23 mouse cellular contexts compared by ENCODE assay signal in the genomic region with DNA sequence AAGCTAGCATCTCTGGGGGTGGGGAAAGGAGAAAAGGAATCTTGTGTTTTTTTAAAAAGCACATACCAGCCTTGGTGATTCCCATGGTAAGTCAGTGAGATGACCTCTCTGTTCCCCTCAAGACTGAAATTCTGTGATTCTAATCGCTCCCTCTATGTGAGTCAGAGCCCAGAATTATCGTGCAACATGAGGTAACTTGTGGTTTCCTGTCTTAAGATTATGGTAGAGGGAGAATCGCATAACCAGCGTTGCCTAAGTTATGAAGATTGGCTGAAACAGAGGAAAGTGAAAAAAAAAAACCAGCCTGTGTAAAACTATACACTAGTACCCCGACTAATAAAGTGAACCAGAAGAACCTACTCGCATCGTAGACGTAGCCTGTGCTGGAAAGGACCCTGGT. TPM values are rescaled to one million over a fixed set of nuclear protein-coding genes. Genes with fewer than 3 reads are reported as not detected.
A peak's percentile ranks its signal among the peaks of the same experiment; 100 is the strongest.
DNase-seq lines count a peak whose midpoint lies in the region; ATAC-seq lines count a peak whose summit lies in the region.
"Had no signal": no experiment of that assay in that cellular context is flagged by ENCODE, and none has a peak within 500 bp of the region (broad histone marks: within the 10 kb centered on the region; RNA-seq: fewer than 3 reads in every experiment).

No protein-coding gene starts in this region.

- no peaks in the 10 kb centered on the region for H3K36me3 ChIP-seq in embryonic facial prominence, embryonic 14.5 days (ENCODE audit: control insufficient read depth, insufficient read depth, low read length)
- no peaks in the 10 kb centered on the region for H3K36me3 ChIP-seq in embryonic facial prominence, embryonic 10.5 days (replicated peaks)
- H3K36me3 ChIP-seq: embryonic facial prominence, embryonic 12.5 days; forebrain, embryonic 10.5 days; G1E; limb, embryonic 12.5 days; liver, embryonic 13.5 days; lung, embryonic 15.5 days; midbrain, embryonic 12.5 days had no signal

- H3K9ac ChIP-seq in embryonic facial prominence, embryonic 14.5 days (ENCODE audit: low read depth, low read length): no peak overlapping the region
- H3K9ac ChIP-seq: embryonic facial prominence, embryonic 12.5 days; hindbrain, embryonic 14.5 days; limb, embryonic 12.5 days; liver, embryonic 13.5 days; lung, embryonic 15.5 days; midbrain, embryonic 12.5 days had no signal

- 70% methylated on average over 8 of the region's 8 CpGs for whole genome bisulfite sequencing in embryonic facial prominence, embryonic 14.5 days
- 92% methylated on average over 8 of the region's 8 CpGs for WGBS in embryonic facial prominence, embryonic 10.5 days

- H3K9me3 ChIP-seq in embryonic facial prominence, embryonic 14.5 days (ENCODE audit: control insufficient read depth, low read length): no peaks in the 10 kb centered on the region
- no peaks in the 10 kb centered on the region; the same call in 1 of the 2 replicates for H3K9me3 ChIP-seq in embryonic facial prominence, embryonic 10.5 days
- H3K9me3 ChIP-seq: embryonic facial prominence, embryonic 12.5 days; G1E; limb, embryonic 12.5 days; liver, embryonic 13.5 days; lung, embryonic 15.5 days; midbrain, embryonic 12.5 days had no signal

- no peak for ATAC-seq in embryonic facial prominence, embryonic 14.5 days (ENCODE audit: low read depth)
- ATAC-seq in hematopoietic stem cell, adult 5-6 weeks (replicated peaks in 1 of 2; ENCODE audit: insufficient read depth in 1 of 2, low FRiP score in 2 of 2, low TSS enrichment in 1 of 2, low read depth in 1 of 2, poor library complexity in 2 of 2, severe bottlenecking in 2 of 2): peak; percentile 68 to 76
- ATAC-seq: intestine, postnatal 0 days had no signal

- H3K4me3 ChIP-seq in embryonic facial prominence, embryonic 14.5 days (ENCODE audit: low read depth, low read length): no peak overlapping the region
- H3K4me3 ChIP-seq in embryonic facial prominence, embryonic 10.5 days: no peak overlapping the region
- H3K4me3 ChIP-seq: embryonic facial prominence, embryonic 12.5 days; forebrain, embryonic 10.5 days; limb, embryonic 12.5 days; liver, embryonic 13.5 days; lung, embryonic 15.5 days; midbrain, embryonic 12.5 days had no signal

- no peak overlapping the region for H3K27ac ChIP-seq in embryonic facial prominence, embryonic 14.5 days (replicated peaks; ENCODE audit: low read depth, low read length)
- H3K27ac ChIP-seq in embryonic facial prominence, embryonic 10.5 days (replicated peaks): no peak overlapping the region
- H3K27ac ChIP-seq: embryonic facial prominence, embryonic 12.5 days; forebrain, embryonic 10.5 days; hindbrain, embryonic 14.5 days; limb, embryonic 12.5 days; liver, embryonic 13.5 days; lung, embryonic 15.5 days; midbrain, embryonic 12.5 days had no signal

- DNase-seq in embryonic facial prominence, embryonic 14.5 days (ENCODE audit: low spot score): peak; percentile 24
- DNase-seq in embryonic facial prominence, embryonic 10.5 days (ENCODE audit: low spot score): no peak
- peak; percentile 49 for DNase-seq in T-cell, adult 2 months (ENCODE audit: low spot score)
- peak; percentile 74 for DNase-seq in naive thymus-derived CD4-positive, alpha-beta T cell, adult 2 months (ENCODE audit: low read depth)
- no peak for DNase-seq in cerebellum, postnatal 10 days
- DNase-seq in adrenal gland, postnatal 10 days: no peak
- no peak for DNase-seq in layer of hippocampus, adult 8-10 months (ENCODE audit: low spot score in 2 of 2)
- DNase-seq: kidney, postnatal 10 days; liver, embryonic 13.5 days had no signal

- H3K4me1 ChIP-seq in embryonic facial prominence, embryonic 14.5 days (ENCODE audit: control insufficient read depth, insufficient read depth, low read length): no peaks in the 10 kb centered on the region
- H3K4me1 ChIP-seq in embryonic facial prominence, embryonic 10.5 days: no peaks in the 10 kb centered on the region
- H3K4me1 ChIP-seq: embryonic facial prominence, embryonic 12.5 days; forebrain, embryonic 10.5 days; limb, embryonic 12.5 days; liver, embryonic 13.5 days; midbrain, embryonic 12.5 days had no signal

- H3K4me2 ChIP-seq in embryonic facial prominence, embryonic 14.5 days (ENCODE audit: low read depth, low read length): no peak overlapping the region
- H3K4me2 ChIP-seq: embryonic facial prominence, embryonic 12.5 days; hindbrain, embryonic 14.5 days; limb, embryonic 12.5 days; liver, embryonic 13.5 days; lung, embryonic 15.5 days; midbrain, embryonic 12.5 days had no signal

- no peaks in the 10 kb centered on the region for H3K27me3 ChIP-seq in embryonic facial prominence, embryonic 14.5 days (replicated peaks; ENCODE audit: control insufficient read depth, insufficient read depth, low read length)
- H3K27me3 ChIP-seq in embryonic facial prominence, embryonic 10.5 days (replicated peaks; ENCODE audit: low read depth, poor library complexity, severe bottlenecking): no peaks in the 10 kb centered on the region
- H3K27me3 ChIP-seq: embryonic facial prominence, embryonic 12.5 days; limb, embryonic 12.5 days; liver, embryonic 13.5 days; lung, embryonic 15.5 days; midbrain, embryonic 12.5 days had no signal

RNA-seq across cellular contexts. Expression of gene Il2, which starts 47.5 kb away (rescaled TPM):
- 0.28 and 0.75 TPM in 2 replicates for polyA plus RNA-seq in embryonic facial prominence, embryonic 14.5 days (2014; fragmentation: Nextera tagmentation; extraction: Ambion mirVana)
- polyA plus RNA-seq in embryonic facial prominence, embryonic 10.5 days (2016; fragmentation: Nextera tagmentation; extraction: Ambion mirVana): 0.18 and 0.22 TPM in 2 replicates
- total RNA-seq in hematopoietic stem cell, adult 5-6 weeks (2017): not detected in 2 replicates
- total RNA-seq in adrenal gland, postnatal 10 days (2021): not detected
- not detected for total RNA-seq in layer of hippocampus, adult 8-10 months (2022)
- total RNA-seq: adrenal gland, postnatal 4 days; G1E; gastrocnemius, adult 8-10 months; left cerebral cortex, adult 8-10 months had no signal
- polyA plus RNA-seq: G1E; liver, embryonic 13.5 days had no signal

RNA-seq across cellular contexts. Expression of gene Il21, which starts 59.2 kb away (rescaled TPM):
- polyA plus RNA-seq in embryonic facial prominence, embryonic 14.5 days (2014; fragmentation: Nextera tagmentation; extraction: Ambion mirVana): not detected in 2 replicates
- 0.05 TPM in 1 of 2 replicates, not detected in the other for polyA plus RNA-seq in embryonic facial prominence, embryonic 10.5 days (2016; fragmentation: Nextera tagmentation; extraction: Ambion mirVana)
- not detected in 2 replicates for total RNA-seq in hematopoietic stem cell, adult 5-6 weeks (2017)
- total RNA-seq in adrenal gland, postnatal 10 days (2021): not detected
- under 1 TPM in 1 of 4 experiments, not detected in 3; 0.17 TPM for total RNA-seq in layer of hippocampus, adult 8-10 months (2022)
- total RNA-seq: adrenal gland, postnatal 4 days; gastrocnemius, adult 8-10 months had no signal
- polyA plus RNA-seq: embryonic facial prominence, embryonic 12.5 days; forebrain, embryonic 10.5 days; G1E; heart, postnatal 0 days; hindbrain, embryonic 14.5 days; intestine, postnatal 0 days; limb, embryonic 12.5 days; liver, embryonic 13.5 days; lung, embryonic 15.5 days; midbrain, embryonic 12.5 days; small intestine, adult 2 months had no signal

Comparison
In these comparisons a context has a peak if more than half of its experiments do, and no peak if none do; other contexts are left out.
1. DNase-seq: peak in embryonic facial prominence, embryonic 14.5 days (single experiment), T-cell, adult 2 months (single experiment) and naive thymus-derived CD4-positive, alpha-beta T cell, adult 2 months (single experiment); none in embryonic facial prominence, embryonic 10.5 days (single experiment), cerebellum, postnatal 10 days (0 of 2), adrenal gland, postnatal 10 days (single experiment) and layer of hippocampus, adult 8-10 months (0 of 2).